Mouse (Mus musculus) stomach, embryonic 16.5 days (tissue): ENCODE measurements around the gene Fam205a2. TPM values are rescaled to one million over a fixed set of nuclear protein-coding genes. Genes with fewer than 3 reads are reported as not detected.
"Not testable (repeated sequence)": the region's sequence is repeated elsewhere in the genome, so short reads cannot be mapped to it uniquely, and the experiment has no call there.

Experiments used
- ATAC-seq: fragments of 200-750 bp; cut with Nextera tagmentation; 2 replicates; pipeline ENCODE4 v1.8.0; 2017; ENCODE audit warnings: moderate number of reproducible peaks, moderate TSS enrichment; ENCODE audit not compliant: insufficient read depth, low FRiP score
- H3K27ac ChIP-seq: fragments of 300-500 bp; sonication (generic); 2 replicates; pipeline ENCODE4 v1.5.1; 2014; ENCODE audit warnings: low read length
- H3K27me3 ChIP-seq: fragments of 300-500 bp; sonication (generic); 2 replicates; pipeline ENCODE4 v1.6.1; 2014; ENCODE audit warnings: low read length, control low read depth, mixed read lengths; ENCODE audit not compliant: control insufficient read depth, insufficient read depth
- H3K36me3 ChIP-seq: fragments of 300-500 bp; sonication (generic); 2 replicates; pipeline ENCODE4 v1.6.1; 2014; ENCODE audit warnings: low read length; ENCODE audit not compliant: control insufficient read depth, insufficient read depth
- H3K4me1 ChIP-seq: fragments of 300-500 bp; sonication (generic); 2 replicates; pipeline ENCODE4 v1.6.1; 2014; ENCODE audit warnings: low read length, control low read depth, mixed read lengths; ENCODE audit not compliant: control insufficient read depth, insufficient read depth
- H3K4me2 ChIP-seq: fragments of 300-500 bp; sonication (generic); 2 replicates; pipeline ENCODE4 v1.6.1; 2014; ENCODE audit warnings: low read depth, low read length, mixed read lengths
- H3K4me3 ChIP-seq: fragments of 300-500 bp; sonication (generic); replicated peaks from 2 replicates; pipeline ENCODE4 v1.5.1; 2014; ENCODE audit warnings: mild to moderate bottlenecking, low read length
- H3K9ac ChIP-seq: fragments of 300-500 bp; sonication (generic); 2 replicates; pipeline ENCODE4 v1.6.1; 2014; ENCODE audit warnings: low read length
- H3K9me3 ChIP-seq: fragments of 300-500 bp; sonication (generic); replicated peaks from 2 replicates; pipeline ENCODE4 v1.6.1; 2016; ENCODE audit warnings: low read length, control low read depth; ENCODE audit not compliant: control insufficient read depth
- WGBS: fragments of 180-500 bp; shearing (Covaris S2); extraction: QIAGEN DNeasy Blood & Tissue Kit; methylation state at CpG from one replicate; pipeline ENCODE4 v1.1.7; 2014; 5-methylcytosine and 5-hydroxymethylcytosine counted together
- polyA plus RNA-seq: library from polyadenylated mRNA; unstranded; fragments of >200 nt; fragmentation: Nextera tagmentation; extraction: Ambion mirVana; gene quantifications from 2 replicates; pipeline ENCODE4 v1.2.1, GENCODE M21; 2015

Gene Fam205a2
- not detected in 2 replicates for polyA plus RNA-seq

GRCm38 (mm10) chr4:42528075-42528474 lies at the start of gene Fam205a2:
Gene Fam205a2 (minus strand): TSS chr4:42528175.
- WGBS: no CpG with 5 or more reads among the region's 1 CpGs
- not testable (repeated sequence) for H3K9me3 ChIP-seq, H3K27ac ChIP-seq, H3K27me3 ChIP-seq, ATAC-seq, H3K4me1 ChIP-seq, H3K36me3 ChIP-seq, H3K4me2 ChIP-seq, H3K4me3 ChIP-seq, H3K9ac ChIP-seq

Other genes starting within 250 kb of the Fam205a2 start
- not detected in 2 replicates for gene Gm21953, start 233.9 kb downstream of the Fam205a2 start, polyA plus RNA-seq
- gene Fam205a3, start 209.8 kb downstream of the Fam205a2 start, polyA plus RNA-seq: not detected in 2 replicates
- gene Gm21586, start 88.8 kb downstream of the Fam205a2 start, polyA plus RNA-seq: not detected in 2 replicates
- 0.06 and 0.10 TPM in 2 replicates for gene Gm2163, start 61.4 kb downstream of the Fam205a2 start, polyA plus RNA-seq
- gene Gm10591, start 84.0 kb upstream of the Fam205a2 start, polyA plus RNA-seq: not detected in 2 replicates
- 0.44 and 0.46 TPM in 2 replicates for gene Gm2564, start 101.5 kb upstream of the Fam205a2 start, polyA plus RNA-seq
- not detected in 2 replicates for gene Ccl27b, start 127.1 kb upstream of the Fam205a2 start, polyA plus RNA-seq
- gene Il11ra2, start 133.7 kb upstream of the Fam205a2 start, polyA plus RNA-seq: not detected in 2 replicates
- gene 4930578G10Rik, start 207.4 kb upstream of the Fam205a2 start, polyA plus RNA-seq: 0.23 TPM in 1 of 2 replicates, not detected in the other
- gene Ccl19, start 228.4 kb upstream of the Fam205a2 start, polyA plus RNA-seq: not detected in 2 replicates
- gene Ccl21a, start 245.8 kb upstream of the Fam205a2 start, polyA plus RNA-seq: 36.3 and 43.0 TPM in 2 replicates